Mouse (Mus musculus): Measurements from ENCODE around the gene Prtg.

DNA sequence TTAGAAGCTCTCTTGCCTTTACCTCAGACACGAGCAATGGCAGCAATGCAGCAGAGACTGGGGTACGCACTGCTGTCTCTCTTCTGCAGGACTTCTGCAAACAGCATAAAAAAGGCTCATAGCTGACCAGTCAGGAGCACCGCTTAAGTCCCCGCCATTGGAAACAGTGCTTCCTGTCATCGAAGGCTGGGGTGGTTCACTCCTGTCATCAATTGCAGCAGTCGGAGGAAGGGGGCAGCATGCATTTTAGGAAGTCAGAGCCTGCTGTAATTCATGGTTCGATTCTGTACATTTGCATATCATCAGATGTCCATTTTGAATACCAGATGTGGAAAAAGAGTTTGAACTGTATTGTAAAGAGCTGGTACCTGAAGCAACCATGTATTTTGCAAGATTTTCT, 109.1 kb downstream of the Prtg start:
- no peak for TF ChIP-seq TAL1 (IDR thresholded peaks at IDR 0.05; ENCODE audit: low read length)
- no peak for TF ChIP-seq GATA1 (IDR thresholded peaks at IDR 0.05; ENCODE audit: low read length)
